Comparison of ENCODE assay signal across 16 mouse cellular contexts in genomic region chr17:69850075-69850474, GRCm38 (mm10).
DNase-seq lines count a peak whose midpoint lies in the region; ATAC-seq and TF ChIP-seq lines count a peak whose summit lies in the region.
"Had no signal": no experiment of that assay in that cellular context is flagged by ENCODE, and none has a peak within 500 bp of the region (broad histone marks: within the 10 kb centered on the region; RNA-seq: fewer than 3 reads in every experiment).

No protein-coding gene starts in this region.

- H3K9me3 ChIP-seq in hindbrain, postnatal 0 days (ENCODE audit: low read length), result no peaks in the 10 kb centered on the region
- no peaks in the 10 kb centered on the region for H3K9me3 ChIP-seq in hindbrain, embryonic 16.5 days (ENCODE audit: control insufficient read depth, low read length)
- H3K9me3 ChIP-seq in E14TG2a.4 (ENCODE audit: low read length), result no peaks in the 10 kb centered on the region
- H3K9me3 ChIP-seq: heart, embryonic 15.5 days; hindbrain, embryonic 13.5 days; lung, embryonic 15.5 days had no signal

- ATAC-seq in hindbrain, postnatal 0 days, result no peak
- ATAC-seq in hindbrain, embryonic 16.5 days, result no peak
- no peak for ATAC-seq in CD4-positive, CD25-positive, alpha-beta regulatory T cell, adult 4 months
- ATAC-seq: forebrain, embryonic 14.5 days; liver, embryonic 12.5 days had no signal

- no peak overlapping the region for H3K9ac ChIP-seq in hindbrain, postnatal 0 days (replicated peaks; ENCODE audit: low read length)
- H3K9ac ChIP-seq in hindbrain, embryonic 16.5 days (ENCODE audit: low read depth, low read length), result no peak overlapping the region
- H3K9ac ChIP-seq: heart, embryonic 15.5 days; hindbrain, embryonic 13.5 days; liver, embryonic 12.5 days; lung, embryonic 15.5 days had no signal

- H3K4me2 ChIP-seq in hindbrain, postnatal 0 days (ENCODE audit: low read depth, low read length), result no peak overlapping the region
- no peak overlapping the region for H3K4me2 ChIP-seq in hindbrain, embryonic 16.5 days (ENCODE audit: low read length)
- H3K4me2 ChIP-seq: heart, embryonic 15.5 days; hindbrain, embryonic 13.5 days; liver, embryonic 12.5 days; lung, embryonic 15.5 days had no signal

- H3K36me3 ChIP-seq in hindbrain, postnatal 0 days (ENCODE audit: insufficient read depth, low read length), result no peaks in the 10 kb centered on the region
- no peaks in the 10 kb centered on the region for H3K36me3 ChIP-seq in hindbrain, embryonic 16.5 days (ENCODE audit: control insufficient read depth, insufficient read depth, low read length)
- H3K36me3 ChIP-seq in E14TG2a.4 (ENCODE audit: insufficient read depth, low read length), result no peaks in the 10 kb centered on the region
- H3K36me3 ChIP-seq: heart, embryonic 15.5 days; hindbrain, embryonic 13.5 days; liver, embryonic 12.5 days; lung, embryonic 15.5 days had no signal

- no peak overlapping the region for H3K4me3 ChIP-seq in hindbrain, postnatal 0 days (ENCODE audit: low read length)
- H3K4me3 ChIP-seq in hindbrain, embryonic 16.5 days (ENCODE audit: low read length), result no peak overlapping the region
- H3K4me3 ChIP-seq in E14TG2a.4 (replicated peaks; ENCODE audit: low read length), result no peak overlapping the region
- H3K4me3 ChIP-seq: heart, embryonic 15.5 days; hindbrain, embryonic 13.5 days; liver, embryonic 12.5 days; lung, embryonic 15.5 days had no signal

- peak; percentile 38; the same call in 1 of the 2 replicates for TF ChIP-seq CTCF in hindbrain, postnatal 0 days (IDR thresholded peaks at IDR 0.05; ENCODE audit: low read depth)
- TF ChIP-seq CTCF in E14TG2a.4 (conservative IDR thresholded peaks at IDR 0.05; ENCODE audit: low read length), result peak; percentile 77

- H3K4me1 ChIP-seq in hindbrain, postnatal 0 days (ENCODE audit: insufficient read depth, low read length), result no peaks in the 10 kb centered on the region
- no peaks in the 10 kb centered on the region for H3K4me1 ChIP-seq in hindbrain, embryonic 16.5 days (ENCODE audit: control insufficient read depth, insufficient read depth, low read depth, low read length)
- H3K4me1 ChIP-seq in E14TG2a.4 (replicated peaks; ENCODE audit: low read depth, low read length), result no peaks in the 10 kb centered on the region
- H3K4me1 ChIP-seq: heart, embryonic 15.5 days; hindbrain, embryonic 13.5 days; liver, embryonic 12.5 days; lung, embryonic 15.5 days had no signal

- WGBS in hindbrain, postnatal 0 days, result 13% methylated on average over 1 of the region's 1 CpGs
- WGBS in hindbrain, embryonic 16.5 days, result 25% methylated on average over 1 of the region's 1 CpGs

- H3K27ac ChIP-seq in hindbrain, postnatal 0 days, result no peak overlapping the region
- H3K27ac ChIP-seq in hindbrain, embryonic 16.5 days (ENCODE audit: low read depth, low read length), result no peak overlapping the region
- H3K27ac ChIP-seq: heart, embryonic 15.5 days; hindbrain, embryonic 13.5 days; liver, embryonic 12.5 days; lung, embryonic 15.5 days had no signal

- no peak for DNase-seq in hindbrain, postnatal 0 days (ENCODE audit: low spot score)
- peak; percentile 25 for DNase-seq in ES-CJ7 (ENCODE audit: low read depth, low spot score)
- peak; percentile 4 for DNase-seq in embryo, embryonic 9.5 days (ENCODE audit: extremely low spot score)
- no peak for DNase-seq in layer of hippocampus, adult 9-10 months (ENCODE audit: low spot score)
- DNase-seq: adrenal gland, adult 2 months; heart, adult 11 months; layer of hippocampus, adult 9-11 months; thymus, adult 2 months had no signal

- H3K27me3 ChIP-seq in hindbrain, postnatal 0 days (ENCODE audit: insufficient read depth, low read length), result no peaks in the 10 kb centered on the region
- no peaks in the 10 kb centered on the region for H3K27me3 ChIP-seq in hindbrain, embryonic 16.5 days (replicated peaks; ENCODE audit: control insufficient read depth, insufficient read depth, low read length)
- H3K27me3 ChIP-seq in E14TG2a.4 (ENCODE audit: insufficient read depth, low read length), result no peaks in the 10 kb centered on the region
- H3K27me3 ChIP-seq: heart, embryonic 15.5 days; hindbrain, embryonic 13.5 days; liver, embryonic 12.5 days; lung, embryonic 15.5 days had no signal

Comparison
In these comparisons a context has a peak if more than half of its experiments do, and no peak if none do; other contexts are left out.
1. DNase-seq: peak in ES-CJ7 (single experiment) and embryo, embryonic 9.5 days (single experiment); none in hindbrain, postnatal 0 days (single experiment) and layer of hippocampus, adult 9-10 months (single experiment).